Mouse (Mus musculus): ENCODE results near the gene Kmt2e. TPM values are rescaled to one million over a fixed set of nuclear protein-coding genes. Genes with fewer than 3 reads are reported as not detected.
A peak's percentile ranks its signal among the peaks of the same experiment; 100 is the strongest.
"Not testable (repeated sequence)": the region's sequence is repeated elsewhere in the genome, so short reads cannot be mapped to it uniquely, and the experiment has no call there.

Kmt2e gene
- polyA plus RNA-seq, 1 experiment from 2014 or later: 139 TPM

- Histone ChIP-seq H3K4me1 (ENCODE audit: control insufficient read depth, insufficient read depth, low read depth, low read length) (peaks cover 9% of the 10 kb centered on the region), H3K27ac (ENCODE audit: low read depth, low read length) (peak overlapping the region; percentile 100), H3K4me3 (ENCODE audit: low read length) (peak overlapping the region; percentile 84), H3K27me3 (replicated peaks; ENCODE audit: control insufficient read depth, insufficient read depth, low read length) (no peaks in the 10 kb centered on the region), H3K9ac (ENCODE audit: low read depth, low read length) (peak overlapping the region; percentile 97), H3K9me3 (ENCODE audit: control insufficient read depth, low read length) (no peaks in the 10 kb centered on the region), H3K36me3 (ENCODE audit: control insufficient read depth, insufficient read depth, low read length) (no peaks in the 10 kb centered on the region), H3K4me2 (ENCODE audit: low read length) (peak overlapping the region; percentile 86)
- no peak for ATAC-seq
- under 1% methylated on average over 13 of the region's 13 CpGs for WGBS
Measured at GRCm38 (mm10) chr5:23435482-23436125, 1.4 kb downstream of the Kmt2e start.

- no peaks in the 10 kb centered on the region for H3K27me3 ChIP-seq (replicated peaks; ENCODE audit: control insufficient read depth, insufficient read depth, low read length)
- ATAC-seq: no peak
- peaks cover 17% of the 10 kb centered on the region for H3K4me1 ChIP-seq (ENCODE audit: control insufficient read depth, insufficient read depth, low read depth, low read length)
- H3K9me3 ChIP-seq (ENCODE audit: control insufficient read depth, low read length): no peaks in the 10 kb centered on the region
- peak overlapping the region; percentile 47 for H3K9ac ChIP-seq (ENCODE audit: low read depth, low read length)
- peak overlapping the region; percentile 86 for H3K4me2 ChIP-seq (ENCODE audit: low read length)
- H3K27ac ChIP-seq (ENCODE audit: low read depth, low read length): no peak overlapping the region
- no peaks in the 10 kb centered on the region for H3K36me3 ChIP-seq (ENCODE audit: control insufficient read depth, insufficient read depth, low read length)
- 8% methylated on average over 2 of the region's 2 CpGs for WGBS
- H3K4me3 ChIP-seq (ENCODE audit: low read length): peak overlapping the region; percentile 84
Measured at GRCm38 (mm10) chr5:23436735-23437134, 2.5 kb downstream of the Kmt2e start.

GRCm38 (mm10) chr5:23439857-23440256 is 5.6 kb downstream of the Kmt2e start:
- Histone ChIP-seq H3K4me3 (ENCODE audit: low read length) (no peak overlapping the region), H3K4me1 (ENCODE audit: control insufficient read depth, insufficient read depth, low read depth, low read length) (peaks cover 21% of the 10 kb centered on the region)

GRCm38 (mm10) chr5:23440572-23440971 is 6.3 kb downstream of the Kmt2e start:
- Histone ChIP-seq H3K9ac (ENCODE audit: low read depth, low read length) (no peak overlapping the region), H3K9me3 (ENCODE audit: control insufficient read depth, low read length) (no peaks in the 10 kb centered on the region), H3K4me2 (ENCODE audit: low read length) (no peak overlapping the region), H3K27me3 (replicated peaks; ENCODE audit: control insufficient read depth, insufficient read depth, low read length) (no peaks in the 10 kb centered on the region), H3K4me1 (ENCODE audit: control insufficient read depth, insufficient read depth, low read depth, low read length) (peaks cover 23% of the 10 kb centered on the region), H3K4me3 (ENCODE audit: low read length) (no peak overlapping the region), H3K27ac (ENCODE audit: low read depth, low read length) (no peak overlapping the region), H3K36me3 (ENCODE audit: control insufficient read depth, insufficient read depth, low read length) (no peaks in the 10 kb centered on the region)
- ATAC-seq: no peak

More at GRCm38 (mm10) chr5:23439857-23440256, 5.6 kb downstream of the Kmt2e start:
- Histone ChIP-seq H3K27ac (ENCODE audit: low read depth, low read length) (no peak overlapping the region), H3K36me3 (ENCODE audit: control insufficient read depth, insufficient read depth, low read length) (no peaks in the 10 kb centered on the region), H3K4me2 (ENCODE audit: low read length) (no peak overlapping the region), H3K9me3 (ENCODE audit: control insufficient read depth, low read length) (no peaks in the 10 kb centered on the region), H3K27me3 (replicated peaks; ENCODE audit: control insufficient read depth, insufficient read depth, low read length) (no peaks in the 10 kb centered on the region), H3K9ac (ENCODE audit: low read depth, low read length) (no peak overlapping the region)
- 89% methylated on average over 3 of the region's 3 CpGs for WGBS
- ATAC-seq: no peak

- no peak overlapping the region for H3K9ac ChIP-seq (ENCODE audit: low read depth, low read length)
- no peak overlapping the region for H3K4me2 ChIP-seq (ENCODE audit: low read length)
- peaks cover 24% of the 10 kb centered on the region for H3K4me1 ChIP-seq (ENCODE audit: control insufficient read depth, insufficient read depth, low read depth, low read length)
- H3K27me3 ChIP-seq (replicated peaks; ENCODE audit: control insufficient read depth, insufficient read depth, low read length): no peaks in the 10 kb centered on the region
- no peaks in the 10 kb centered on the region for H3K36me3 ChIP-seq (ENCODE audit: control insufficient read depth, insufficient read depth, low read length)
- H3K27ac ChIP-seq (ENCODE audit: low read depth, low read length): no peak overlapping the region
- WGBS: 91% methylated on average over 1 of the region's 1 CpGs
- no peak for ATAC-seq
- H3K4me3 ChIP-seq (ENCODE audit: low read length): no peak overlapping the region
- no peaks in the 10 kb centered on the region for H3K9me3 ChIP-seq (ENCODE audit: control insufficient read depth, low read length)
Measured at GRCm38 (mm10) chr5:23441916-23442315, 7.7 kb downstream of the Kmt2e start.

- H3K4me1 ChIP-seq (ENCODE audit: control insufficient read depth, insufficient read depth, low read depth, low read length): peaks cover 19% of the 10 kb centered on the region
- H3K4me2 ChIP-seq (ENCODE audit: low read length): no peak overlapping the region
- ATAC-seq: no peak
- no peak overlapping the region for H3K9ac ChIP-seq (ENCODE audit: low read depth, low read length)
- no peaks in the 10 kb centered on the region for H3K27me3 ChIP-seq (replicated peaks; ENCODE audit: control insufficient read depth, insufficient read depth, low read length)
- H3K9me3 ChIP-seq (ENCODE audit: control insufficient read depth, low read length): no peaks in the 10 kb centered on the region
- 82% methylated on average over 4 of the region's 4 CpGs for WGBS
- no peak overlapping the region for H3K27ac ChIP-seq (ENCODE audit: low read depth, low read length)
- no peak overlapping the region for H3K4me3 ChIP-seq (ENCODE audit: low read length)
- no peaks in the 10 kb centered on the region for H3K36me3 ChIP-seq (ENCODE audit: control insufficient read depth, insufficient read depth, low read length)
Measured at GRCm38 (mm10) chr5:23444411-23444810, 10.2 kb downstream of the Kmt2e start.

GRCm38 (mm10) chr5:23453561-23453960 is 19.3 kb downstream of the Kmt2e start:
- H3K4me1 ChIP-seq (ENCODE audit: control insufficient read depth, insufficient read depth, low read depth, low read length); ATAC-seq; H3K9me3 ChIP-seq (ENCODE audit: control insufficient read depth, low read length); H3K9ac ChIP-seq (ENCODE audit: low read depth, low read length); H3K4me2 ChIP-seq (ENCODE audit: low read length); H3K4me3 ChIP-seq (ENCODE audit: low read length); H3K27ac ChIP-seq (ENCODE audit: low read depth, low read length); H3K27me3 ChIP-seq (replicated peaks; ENCODE audit: control insufficient read depth, insufficient read depth, low read length); H3K36me3 ChIP-seq (ENCODE audit: control insufficient read depth, insufficient read depth, low read length): not testable (repeated sequence)
- 91% methylated on average over 1 of the region's 2 CpGs for WGBS

- Histone ChIP-seq H3K4me2 (ENCODE audit: low read length) (no peak overlapping the region), H3K4me1 (ENCODE audit: control insufficient read depth, insufficient read depth, low read depth, low read length) (peaks cover 6% of the 10 kb centered on the region), H3K27me3 (replicated peaks; ENCODE audit: control insufficient read depth, insufficient read depth, low read length) (no peaks in the 10 kb centered on the region), H3K4me3 (ENCODE audit: low read length) (no peak overlapping the region), H3K9me3 (ENCODE audit: control insufficient read depth, low read length) (no peaks in the 10 kb centered on the region), H3K9ac (ENCODE audit: low read depth, low read length) (no peak overlapping the region), H3K27ac (ENCODE audit: low read depth, low read length) (no peak overlapping the region), H3K36me3 (ENCODE audit: control insufficient read depth, insufficient read depth, low read length) (peaks cover 8% of the 10 kb centered on the region)
- 65% methylated on average over 2 of the region's 2 CpGs for WGBS
- ATAC-seq: no peak
Measured at GRCm38 (mm10) chr5:23461688-23462087, 27.4 kb downstream of the Kmt2e start.

GRCm38 (mm10) chr5:23464247-23464646 is 30.0 kb downstream of the Kmt2e start:
- Histone ChIP-seq H3K36me3 (ENCODE audit: control insufficient read depth, insufficient read depth, low read length) (peaks cover 12% of the 10 kb centered on the region), H3K4me3 (ENCODE audit: low read length) (no peak overlapping the region), H3K9ac (ENCODE audit: low read depth, low read length) (no peak overlapping the region), H3K27ac (ENCODE audit: low read depth, low read length) (no peak overlapping the region), H3K4me1 (ENCODE audit: control insufficient read depth, insufficient read depth, low read depth, low read length) (no peaks in the 10 kb centered on the region), H3K4me2 (ENCODE audit: low read length) (no peak overlapping the region), H3K9me3 (ENCODE audit: control insufficient read depth, low read length) (no peaks in the 10 kb centered on the region), H3K27me3 (replicated peaks; ENCODE audit: control insufficient read depth, insufficient read depth, low read length) (no peaks in the 10 kb centered on the region)
- 89% methylated on average over 3 of the region's 3 CpGs for WGBS
- ATAC-seq: no peak

Measured in hindbrain, embryonic 16.5 days (tissue).